Mouse (Mus musculus): ENCODE results near the gene Myof.

Myof gene

GRCm38 (mm10) chr19:37876605-37877245 is 166.7 kb downstream of the Myof start:
- DNase-seq (ENCODE audit: low read depth, low spot score): no peak

GRCm38 (mm10) chr19:37873499-37873898 is 169.9 kb downstream of the Myof start:
- no peak for DNase-seq (ENCODE audit: low read depth, low spot score)

GRCm38 (mm10) chr19:37867592-37867991 is 175.8 kb downstream of the Myof start:
- no peak for DNase-seq (ENCODE audit: low read depth, low spot score)

GRCm38 (mm10) chr19:37866994-37867393 is 176.4 kb downstream of the Myof start:
- no peak for DNase-seq (ENCODE audit: low read depth, low spot score)

GRCm38 (mm10) chr19:37861171-37861570 is 182.2 kb downstream of the Myof start:
- DNase-seq (ENCODE audit: low read depth, low spot score): no peak

- DNase-seq (ENCODE audit: low read depth, low spot score): no peak
Measured at GRCm38 (mm10) chr19:37860267-37860666, 183.1 kb downstream of the Myof start.

- no peak for DNase-seq (ENCODE audit: low read depth, low spot score)
Measured at GRCm38 (mm10) chr19:37858406-37859081, 184.8 kb downstream of the Myof start.

- no peak for DNase-seq (ENCODE audit: low read depth, low spot score)
Measured at GRCm38 (mm10) chr19:37852056-37852455, 191.3 kb downstream of the Myof start.

- DNase-seq (ENCODE audit: low read depth, low spot score): no peak
Measured at GRCm38 (mm10) chr19:37851590-37852038, 191.8 kb downstream of the Myof start.
